Mouse (Mus musculus) left cerebral cortex, postnatal 14 days (tissue): ENCODE measurements around the gene 1600014C23Rik. TPM values are rescaled to one million over a fixed set of nuclear protein-coding genes. Genes with fewer than 3 reads are reported as not detected.

Source experiments
- DNase-seq, 2 experiments: peaks; one replicate each; pipeline ENCODE4 v3.0.0; 2021 to 2022; ENCODE audit warnings: low spot score in 2 of 2, mixed read lengths in 1 of 2
- intact Hi-C: fragments of 180-260 bp; cut with DNase I; formaldehyde crosslinking; loops from one replicate; pipeline ENCODE4 v1.15.1; 2025
- total RNA-seq, 2 experiments: library from RNA; stranded (reverse); gene quantifications; 2 replicates each; pipeline ENCODE4 v1.2.3; 2021

Gene 1600014C23Rik
- total RNA-seq, 2 experiments from 2014 or later, result 0.77 TPM; not detected in 1

GRCm38 (mm10) chr17:45754186-45754862, 20.7 kb upstream of the 1600014C23Rik start:
- intact Hi-C loops, result no loop called here
- peak; percentile 82 to 84 for DNase-seq

GRCm38 (mm10) chr17:45752678-45753077, 19.0 kb upstream of the 1600014C23Rik start:
- intact Hi-C loops, result no loop called here
- DNase-seq, result no peak

- no peak for DNase-seq
- intact Hi-C loops, result no loop called here
Measured at GRCm38 (mm10) chr17:45752053-45752452, 18.4 kb upstream of the 1600014C23Rik start.

- DNase-seq, result no peak
- intact Hi-C loops, result no loop called here
Measured at GRCm38 (mm10) chr17:45751359-45751758, 17.7 kb upstream of the 1600014C23Rik start.

- intact Hi-C loops, result loop anchor here (5.0 kb wide), 1 partner anchor 58 kb away; no protein-coding TSS in a partner anchor
- no peak for DNase-seq
Measured at GRCm38 (mm10) chr17:45749100-45749499, 15.5 kb upstream of the 1600014C23Rik start.

- peak in 1 of 2 experiments; percentile 72 for DNase-seq
- intact Hi-C loops, result loop anchor here (5.0 kb wide), 1 partner anchor 59 kb away; no protein-coding TSS in a partner anchor
Measured at GRCm38 (mm10) chr17:45747858-45748785, 14.5 kb upstream of the 1600014C23Rik start.

- intact Hi-C loops, result loop anchor here (5.0 kb wide), 1 partner anchor 60 kb away; no protein-coding TSS in a partner anchor
- DNase-seq, result no peak
Measured at GRCm38 (mm10) chr17:45747293-45747692, 13.6 kb upstream of the 1600014C23Rik start.

GRCm38 (mm10) chr17:45746755-45747154, 13.1 kb upstream of the 1600014C23Rik start:
- no peak for DNase-seq
- intact Hi-C loops, result loop anchor here (5.0 kb wide), 1 partner anchor 61 kb away; no protein-coding TSS in a partner anchor

- DNase-seq, result no peak
- intact Hi-C loops, result loop anchor here (5.0 kb wide), 1 partner anchor 62 kb away; no protein-coding TSS in a partner anchor
Measured at GRCm38 (mm10) chr17:45745629-45746028, 12.0 kb upstream of the 1600014C23Rik start.

- DNase-seq, result no peak
- intact Hi-C loops, result no loop called here
Measured at GRCm38 (mm10) chr17:45742371-45743147, 8.9 kb upstream of the 1600014C23Rik start.

- no peak for DNase-seq
- intact Hi-C loops, result loop anchor here (5.0 kb wide), 1 partner anchor 170 kb away; no protein-coding TSS in a partner anchor
Measured at GRCm38 (mm10) chr17:45737078-45737601, 3.5 kb upstream of the 1600014C23Rik start.

- DNase-seq, result peak; percentile 93
- intact Hi-C loops, result loop anchor here (1.0 to 5.0 kb wide), 2 partner anchors 171 to 296 kb away; partner anchors contain the start of gene Vegfa
Measured at GRCm38 (mm10) chr17:45736311-45737077, 2.9 kb upstream of the 1600014C23Rik start.

GRCm38 (mm10) chr17:45735382-45736310, 2.0 kb upstream of the 1600014C23Rik start:
- peak; percentile 83 to 91 for DNase-seq
- intact Hi-C loops, result loop anchor here (1.0 to 5.0 kb wide), 2 partner anchors 172 to 297 kb away; partner anchors contain the start of gene Vegfa

GRCm38 (mm10) chr17:45734881-45735280, 1.2 kb upstream of the 1600014C23Rik start:
- DNase-seq, result no peak
- intact Hi-C loops, result loop anchor here (5.0 kb wide), 1 partner anchor 172 kb away; no protein-coding TSS in a partner anchor

GRCm38 (mm10) chr17:45734333-45734732, 689 bp upstream of the 1600014C23Rik start:
- DNase-seq, result no peak
- intact Hi-C loops, result no loop called here

- intact Hi-C loops, result no loop called here
- no peak for DNase-seq
Measured at GRCm38 (mm10) chr17:45733038-45733734, 458 bp downstream of the 1600014C23Rik start.
